Mouse (Mus musculus): ENCODE measurements at regions not wholly inside any gene's neighbourhood (a gene's known extent, or its start where the extent isn't known, plus 50 kb on each side); places are given as distances from the start of the nearest gene placed in this dataset.
"Not testable (repeated sequence)": the region's sequence is repeated elsewhere in the genome, so short reads cannot be mapped to it uniquely, and the experiment has no call there.

DNA sequence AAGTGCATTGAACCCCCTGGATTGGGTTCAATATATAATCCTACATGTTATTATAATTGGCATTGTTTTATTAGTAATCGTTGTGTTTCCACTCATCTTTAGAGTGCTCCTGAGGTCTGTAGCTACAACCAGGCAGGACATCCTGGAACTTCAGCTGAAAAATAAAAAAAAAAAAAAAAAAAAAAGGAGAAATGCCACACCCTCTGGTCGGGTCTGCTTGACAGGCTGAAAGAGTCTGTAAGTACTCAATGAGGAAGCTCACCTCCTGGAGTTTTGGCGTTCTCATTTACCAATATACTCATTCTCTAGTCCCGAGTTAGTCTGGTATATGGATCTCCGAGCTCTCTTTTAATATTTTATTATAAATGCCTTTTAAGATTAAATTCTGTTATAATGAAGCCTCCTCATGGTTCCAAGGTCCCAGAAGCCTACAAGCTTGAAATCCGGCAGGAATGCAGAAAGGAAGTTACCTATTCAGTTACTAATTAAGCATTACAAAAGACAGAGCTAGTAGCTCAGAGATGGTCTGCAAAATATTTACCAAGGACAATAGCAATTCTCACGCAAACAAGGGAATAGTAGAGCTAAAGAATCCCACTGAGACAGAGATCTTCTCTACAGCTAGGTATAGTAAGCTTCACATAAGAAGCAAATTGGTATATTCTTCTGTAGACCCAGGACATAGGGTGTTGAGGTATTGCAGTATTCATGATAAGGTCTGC lies 745.7 kb upstream of the Gm5150 start:
- no peak for DNase-seq (ENCODE audit: low spot score)

GRCm38 (mm10) chr3:16733936-16734330 lies 727.7 kb upstream of the Gm5150 start:
- no peak for DNase-seq (ENCODE audit: low spot score)

DNA sequence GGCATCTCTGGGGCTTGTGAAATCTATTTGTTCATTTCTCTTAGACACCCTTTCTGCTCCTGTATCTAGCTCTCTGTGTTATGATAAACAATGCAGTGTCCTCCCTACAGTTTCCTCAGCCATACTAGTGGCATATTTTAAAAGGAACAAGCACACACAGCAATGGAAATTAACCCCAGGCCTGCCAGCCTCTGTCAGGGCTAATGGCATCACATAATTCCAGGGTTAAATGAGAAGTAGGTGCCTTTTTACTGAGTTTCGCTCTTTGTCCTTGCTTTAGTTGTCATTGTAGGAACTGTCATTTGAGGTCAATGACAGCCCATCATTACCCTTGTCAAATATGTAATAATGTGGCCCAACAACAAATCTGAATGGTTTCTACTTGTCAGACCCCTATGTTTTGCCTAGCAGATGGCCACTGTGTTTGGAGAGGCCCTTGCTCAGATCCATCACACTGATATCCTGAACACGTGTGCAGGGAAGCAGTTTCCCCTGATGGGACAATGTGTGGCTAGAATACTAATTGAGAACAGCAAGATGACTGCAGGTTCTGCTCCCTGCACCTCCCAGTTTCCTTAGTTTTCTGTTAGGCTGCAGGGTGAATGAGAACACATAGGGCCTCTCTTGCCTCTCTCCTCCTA lies 727.2 kb upstream of the Gm5150 start:
- DNase-seq (ENCODE audit: low spot score): no peak

GRCm38 (mm10) chr3:16724371-16725100 lies 718.3 kb upstream of the Gm5150 start:
- not testable (repeated sequence) for DNase-seq (ENCODE audit: low spot score)

GRCm38 (mm10) chr3:16723631-16724030 lies 717.4 kb upstream of the Gm5150 start:
- no peak for DNase-seq (ENCODE audit: low spot score)

- DNase-seq (ENCODE audit: low spot score): no peak
These were observed 684.7 kb upstream of the Gm5150 start for GRCm38 (mm10) chr3:16690955-16691354.

GRCm38 (mm10) chr3:16688973-16689372 lies 682.7 kb upstream of the Gm5150 start:
- peak; percentile 84 for DNase-seq (ENCODE audit: low spot score)

DNA sequence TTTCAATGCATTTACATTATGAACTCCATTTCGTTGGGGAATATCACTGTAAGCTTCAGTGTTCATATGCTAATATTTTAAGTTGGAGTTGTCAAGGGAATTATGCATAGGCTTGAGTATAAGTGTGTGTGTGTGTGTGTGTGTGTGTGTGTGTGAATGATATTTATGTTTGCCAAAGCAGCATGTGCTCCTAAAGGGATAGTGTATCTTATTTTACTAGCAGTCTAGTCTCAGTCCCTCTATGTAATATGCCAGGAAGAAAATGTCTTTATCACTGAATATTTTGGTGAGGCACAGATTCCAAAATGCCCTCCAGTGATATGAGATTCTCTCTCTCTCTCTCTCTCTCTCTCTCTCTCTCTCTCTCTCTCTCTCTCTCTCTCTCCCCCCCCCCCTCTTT lies 651.3 kb upstream of the Gm5150 start:
- DNase-seq (ENCODE audit: low spot score): no peak
